Comparison of ENCODE assay signal across 10 mouse cellular contexts in genomic region chr2:156777326-156778004, GRCm38 (mm10). TPM values are rescaled to one million over a fixed set of nuclear protein-coding genes. Genes with fewer than 3 reads are reported as not detected.
DNase-seq lines count a peak whose midpoint lies in the region; ATAC-seq lines count a peak whose summit lies in the region.
"Had no signal": no experiment of that assay in that cellular context is flagged by ENCODE, and none has a peak within 500 bp of the region (broad histone marks: within the 10 kb centered on the region; RNA-seq: fewer than 3 reads in every experiment).

No protein-coding gene starts in this region.

- H3K4me2 ChIP-seq in midbrain, embryonic 11.5 days, result no peak overlapping the region
- H3K4me2 ChIP-seq in midbrain, embryonic 16.5 days (ENCODE audit: low read length), result no peak overlapping the region
- H3K4me2 ChIP-seq in heart, embryonic 14.5 days (ENCODE audit: low read length), result peak overlapping the region; percentile 72
- H3K4me2 ChIP-seq in kidney, embryonic 16.5 days (replicated peaks; ENCODE audit: low read depth, low read length), result peak overlapping the region; percentile 30
- H3K4me2 ChIP-seq in stomach, embryonic 15.5 days, result peak overlapping the region; percentile 49
- H3K4me2 ChIP-seq in forebrain, embryonic 13.5 days, result no peak overlapping the region
- H3K4me2 ChIP-seq: hindbrain, embryonic 15.5 days had no signal

- ATAC-seq in midbrain, embryonic 11.5 days (ENCODE audit: low FRiP score), result no peak
- no peak for ATAC-seq in midbrain, embryonic 16.5 days
- no peak for ATAC-seq in heart, embryonic 14.5 days (ENCODE audit: insufficient number of reproducible peaks, insufficient read depth, low FRiP score, low read depth)
- ATAC-seq in kidney, embryonic 16.5 days (ENCODE audit: low FRiP score, low TSS enrichment), result no peak
- ATAC-seq in stomach, embryonic 15.5 days (ENCODE audit: insufficient read depth, low FRiP score, low read depth), result no peak
- no peak for ATAC-seq in forebrain, embryonic 13.5 days
- ATAC-seq: forebrain, embryonic 14.5 days had no signal

- 79% methylated on average over 7 of the region's 7 CpGs for WGBS in midbrain, embryonic 11.5 days
- WGBS in midbrain, embryonic 16.5 days, result 58% methylated on average over 7 of the region's 7 CpGs
- 21% methylated on average over 7 of the region's 7 CpGs for WGBS in heart, embryonic 14.5 days
- WGBS in kidney, embryonic 16.5 days, result 50% methylated on average over 7 of the region's 7 CpGs
- 42% methylated on average over 7 of the region's 7 CpGs for WGBS in stomach, embryonic 15.5 days
- WGBS in forebrain, embryonic 13.5 days, result 77% methylated on average over 7 of the region's 7 CpGs

- H3K27me3 ChIP-seq in midbrain, embryonic 11.5 days (ENCODE audit: control insufficient read depth, insufficient read depth, low read length), result peaks cover 8% of the 10 kb centered on the region
- H3K27me3 ChIP-seq in midbrain, embryonic 16.5 days (ENCODE audit: control insufficient read depth, insufficient read depth, low read depth, low read length), result no peaks in the 10 kb centered on the region
- H3K27me3 ChIP-seq in heart, embryonic 14.5 days (ENCODE audit: control insufficient read depth, insufficient read depth, low read length), result no peaks in the 10 kb centered on the region
- no peaks in the 10 kb centered on the region for H3K27me3 ChIP-seq in kidney, embryonic 16.5 days (ENCODE audit: insufficient read depth, low read length)
- no peaks in the 10 kb centered on the region for H3K27me3 ChIP-seq in stomach, embryonic 15.5 days (replicated peaks)
- peaks cover 6% of the 10 kb centered on the region; the same call in 1 of the 2 replicates for H3K27me3 ChIP-seq in forebrain, embryonic 13.5 days
- H3K27me3 ChIP-seq: hindbrain, embryonic 15.5 days had no signal

- intact Hi-C loops in left cerebral cortex, postnatal 4 days (cut with DNase I), result no loop called here

- peak; percentile 65 for DNase-seq in midbrain, embryonic 11.5 days (ENCODE audit: low spot score, missing footprints)
- DNase-seq in left cerebral cortex, postnatal 4 days, result no peak

- H3K4me3 ChIP-seq in midbrain, embryonic 11.5 days (ENCODE audit: low read depth, low read length), result no peak overlapping the region
- no peak overlapping the region for H3K4me3 ChIP-seq in midbrain, embryonic 16.5 days (ENCODE audit: low read depth, low read length)
- peak overlapping the region; percentile 39 to 40 for H3K4me3 ChIP-seq in heart, embryonic 14.5 days (ENCODE audit: control insufficient read depth in 1 of 2, insufficient read depth in 1 of 2, low read depth in 1 of 2, low read length in 2 of 2)
- peak overlapping the region; percentile 23 for H3K4me3 ChIP-seq in kidney, embryonic 16.5 days (ENCODE audit: low read length)
- peak overlapping the region; percentile 36 for H3K4me3 ChIP-seq in stomach, embryonic 15.5 days (replicated peaks)
- no peak overlapping the region for H3K4me3 ChIP-seq in forebrain, embryonic 13.5 days
- H3K4me3 ChIP-seq: hindbrain, embryonic 15.5 days had no signal

- H3K36me3 ChIP-seq in midbrain, embryonic 11.5 days (ENCODE audit: control insufficient read depth, insufficient read depth, low read length), result no peaks in the 10 kb centered on the region
- H3K36me3 ChIP-seq in midbrain, embryonic 16.5 days (ENCODE audit: control insufficient read depth, insufficient read depth, low read length), result no peaks in the 10 kb centered on the region
- peaks cover 38% of the 10 kb centered on the region for H3K36me3 ChIP-seq in heart, embryonic 14.5 days (ENCODE audit: control insufficient read depth, insufficient read depth, low read length)
- H3K36me3 ChIP-seq in kidney, embryonic 16.5 days (ENCODE audit: insufficient read depth, low read length), result no peaks in the 10 kb centered on the region
- no peaks in the 10 kb centered on the region for H3K36me3 ChIP-seq in stomach, embryonic 15.5 days
- no peaks in the 10 kb centered on the region for H3K36me3 ChIP-seq in forebrain, embryonic 13.5 days (ENCODE audit: poor library complexity, severe bottlenecking)
- H3K36me3 ChIP-seq: hindbrain, embryonic 15.5 days had no signal

- no peak overlapping the region for H3K27ac ChIP-seq in midbrain, embryonic 11.5 days (ENCODE audit: low read depth, low read length)
- H3K27ac ChIP-seq in midbrain, embryonic 16.5 days (ENCODE audit: low read length), result no peak overlapping the region
- peak overlapping the region in 1 of 2 experiments; percentile 49; a peak in 2 of 4 replicates for H3K27ac ChIP-seq in heart, embryonic 14.5 days (replicated peaks in 1 of 2; ENCODE audit: control insufficient read depth in 1 of 2, insufficient read depth in 1 of 2, low read depth in 2 of 2, low read length in 2 of 2)
- H3K27ac ChIP-seq in kidney, embryonic 16.5 days (ENCODE audit: low read length), result 0 out of 2 replicates have a peak overlapping the region, but pooled peaks have one; percentile 12
- H3K27ac ChIP-seq in stomach, embryonic 15.5 days, result peak overlapping the region; percentile 51; the same call in 1 of the 2 replicates
- H3K27ac ChIP-seq in forebrain, embryonic 13.5 days, result no peak overlapping the region
- H3K27ac ChIP-seq: hindbrain, embryonic 15.5 days; macrophage had no signal

- no peaks in the 10 kb centered on the region for H3K9me3 ChIP-seq in midbrain, embryonic 11.5 days (ENCODE audit: control insufficient read depth, low read length)
- H3K9me3 ChIP-seq in midbrain, embryonic 16.5 days (replicated peaks; ENCODE audit: control insufficient read depth, low read length, poor library complexity, severe bottlenecking), result no peaks in the 10 kb centered on the region
- H3K9me3 ChIP-seq in heart, embryonic 14.5 days (ENCODE audit: control insufficient read depth, low read length), result no peaks in the 10 kb centered on the region
- H3K9me3 ChIP-seq in kidney, embryonic 16.5 days (ENCODE audit: low read length), result no peaks in the 10 kb centered on the region
- H3K9me3 ChIP-seq in stomach, embryonic 15.5 days, result no peaks in the 10 kb centered on the region
- H3K9me3 ChIP-seq in forebrain, embryonic 13.5 days (replicated peaks), result no peaks in the 10 kb centered on the region
- H3K9me3 ChIP-seq: hindbrain, embryonic 15.5 days had no signal

- peaks cover 19% of the 10 kb centered on the region for H3K4me1 ChIP-seq in midbrain, embryonic 11.5 days (ENCODE audit: control insufficient read depth, insufficient read depth, low read length)
- peaks cover 10% of the 10 kb centered on the region for H3K4me1 ChIP-seq in midbrain, embryonic 16.5 days (ENCODE audit: control insufficient read depth, insufficient read depth, low read length)
- H3K4me1 ChIP-seq in heart, embryonic 14.5 days (ENCODE audit: control insufficient read depth in 2 of 2, insufficient read depth in 2 of 2, low read length in 2 of 2), result peaks cover 30 to 42% of the 10 kb centered on the region in 2 experiments
- peaks cover 42% of the 10 kb centered on the region for H3K4me1 ChIP-seq in kidney, embryonic 16.5 days (ENCODE audit: insufficient read depth, low read length)
- peaks cover 31% of the 10 kb centered on the region for H3K4me1 ChIP-seq in stomach, embryonic 15.5 days
- peaks cover 26% of the 10 kb centered on the region for H3K4me1 ChIP-seq in forebrain, embryonic 13.5 days

- no peak overlapping the region for H3K9ac ChIP-seq in midbrain, embryonic 11.5 days (ENCODE audit: low read length)
- H3K9ac ChIP-seq in midbrain, embryonic 16.5 days (ENCODE audit: low read depth, low read length), result no peak overlapping the region
- H3K9ac ChIP-seq in heart, embryonic 14.5 days (ENCODE audit: low read length), result peak overlapping the region; percentile 67
- H3K9ac ChIP-seq in kidney, embryonic 16.5 days (replicated peaks; ENCODE audit: low read length), result 0 out of 2 replicates have a peak overlapping the region, but pooled peaks have one; percentile 5
- peak overlapping the region; percentile 1; the same call in 1 of the 2 replicates for H3K9ac ChIP-seq in stomach, embryonic 15.5 days
- no peak overlapping the region for H3K9ac ChIP-seq in forebrain, embryonic 13.5 days
- H3K9ac ChIP-seq: hindbrain, embryonic 15.5 days had no signal

RNA-seq across cellular contexts. Expression of gene Myl9, which starts 2.2 kb away (rescaled TPM):
- 112 and 118 TPM in 2 replicates for polyA plus RNA-seq in midbrain, embryonic 11.5 days (2014; fragmentation: Nextera tagmentation; extraction: Ambion mirVana)
- polyA plus RNA-seq in midbrain, embryonic 16.5 days (2015; fragmentation: Nextera tagmentation; extraction: Ambion mirVana), result 33.7 and 38.8 TPM in 2 replicates
- 2,013 and 2,167 TPM in 2 replicates for polyA plus RNA-seq in heart, embryonic 14.5 days (2014; fragmentation: Nextera tagmentation; extraction: Ambion mirVana)
- 447 and 578 TPM in 2 replicates for polyA plus RNA-seq in kidney, embryonic 16.5 days (2015; fragmentation: Nextera tagmentation; extraction: Ambion mirVana)
- 1,258 and 1,308 TPM in 2 replicates for polyA plus RNA-seq in stomach, embryonic 15.5 days (2015; fragmentation: Nextera tagmentation; extraction: Ambion mirVana)
- total RNA-seq in left cerebral cortex, postnatal 4 days (2021), result 10 to 100 TPM; 13.4 to 18.6 TPM
- 28.1 and 28.4 TPM in 2 replicates for polyA plus RNA-seq in forebrain, embryonic 13.5 days (2015; fragmentation: Nextera tagmentation; extraction: Ambion mirVana)
- polyA plus RNA-seq: macrophage had no signal

Comparison
In these comparisons a context has a peak if more than half of its experiments do, and no peak if none do; other contexts are left out.
1. H3K27ac ChIP-seq: peak in kidney, embryonic 16.5 days (single experiment) and stomach, embryonic 15.5 days (single experiment); none in midbrain, embryonic 11.5 days (single experiment), midbrain, embryonic 16.5 days (single experiment) and forebrain, embryonic 13.5 days (single experiment).
2. H3K4me2 ChIP-seq: peak in heart, embryonic 14.5 days (single experiment), kidney, embryonic 16.5 days (single experiment) and stomach, embryonic 15.5 days (single experiment); none in midbrain, embryonic 11.5 days (single experiment), midbrain, embryonic 16.5 days (single experiment) and forebrain, embryonic 13.5 days (single experiment).
3. H3K4me3 ChIP-seq: peak in heart, embryonic 14.5 days (2 of 2), kidney, embryonic 16.5 days (single experiment) and stomach, embryonic 15.5 days (single experiment); none in midbrain, embryonic 11.5 days (single experiment), midbrain, embryonic 16.5 days (single experiment) and forebrain, embryonic 13.5 days (single experiment).
4. H3K9ac ChIP-seq: peak in heart, embryonic 14.5 days (single experiment), kidney, embryonic 16.5 days (single experiment) and stomach, embryonic 15.5 days (single experiment); none in midbrain, embryonic 11.5 days (single experiment), midbrain, embryonic 16.5 days (single experiment) and forebrain, embryonic 13.5 days (single experiment).